Mouse (Mus musculus): Measurements from ENCODE around the gene Zbtb12. TPM values are rescaled to one million over a fixed set of nuclear protein-coding genes. Genes with fewer than 3 reads are reported as not detected.
"Not testable (repeated sequence)": the region's sequence is repeated elsewhere in the genome, so short reads cannot be mapped to it uniquely, and the experiment has no call there.

Zbtb12 gene
- polyA plus RNA-seq, 1 experiment: 6.6 TPM

- not testable (repeated sequence) for DNase-seq (ENCODE audit: low spot score)
These were observed 22.7 kb downstream of the Zbtb12 start for GRCm38 (mm10) chr17:34901948-34902347.

- DNase-seq (ENCODE audit: low spot score): no peak
These were observed 23.6 kb downstream of the Zbtb12 start for GRCm38 (mm10) chr17:34902895-34903294.

GRCm38 (mm10) chr17:34910982-34911381 lies 31.7 kb downstream of the Zbtb12 start:
- DNase-seq (ENCODE audit: low spot score): no peak

GRCm38 (mm10) chr17:34911945-34912351 lies 32.7 kb downstream of the Zbtb12 start:
- DNase-seq (ENCODE audit: low spot score): peak; percentile 75

GRCm38 (mm10) chr17:34913930-34914665 lies 34.8 kb downstream of the Zbtb12 start, which contains the start of gene Slc44a4:
Gene Slc44a4 (plus strand): TSS chr17:34914466.
- DNase-seq (ENCODE audit: low spot score): no peak

- DNase-seq (ENCODE audit: low spot score): no peak
These were observed 36.1 kb downstream of the Zbtb12 start for GRCm38 (mm10) chr17:34915410-34915831.

- DNase-seq (ENCODE audit: low spot score): no peak
These were observed 37.0 kb downstream of the Zbtb12 start for GRCm38 (mm10) chr17:34916316-34916715.

GRCm38 (mm10) chr17:34917188-34917587 lies 37.9 kb downstream of the Zbtb12 start:
- DNase-seq (ENCODE audit: low spot score): no peak

GRCm38 (mm10) chr17:34922939-34923338 lies 43.7 kb downstream of the Zbtb12 start:
- no peak for DNase-seq (ENCODE audit: low spot score)

- no peak for DNase-seq (ENCODE audit: low spot score)
These were observed 45.0 kb downstream of the Zbtb12 start for GRCm38 (mm10) chr17:34924258-34924657.

GRCm38 (mm10) chr17:34927306-34928019 lies 48.2 kb downstream of the Zbtb12 start:
- no peak for DNase-seq (ENCODE audit: low spot score)

- no peak for DNase-seq (ENCODE audit: low spot score)
These were observed 49.6 kb downstream of the Zbtb12 start for GRCm38 (mm10) chr17:34928841-34929240.

- DNase-seq (ENCODE audit: low spot score): peak; percentile 86
These were observed 51.9 kb downstream of the Zbtb12 start, which contains the start of gene Neu1 for GRCm38 (mm10) chr17:34931061-34931734. Gene Neu1 (plus strand): TSS chr17:34931253.

GRCm38 (mm10) chr17:34931735-34932098 lies 52.4 kb downstream of the Zbtb12 start:
- no peak for DNase-seq (ENCODE audit: low spot score)

- DNase-seq (ENCODE audit: low spot score): no peak
These were observed 53.0 kb downstream of the Zbtb12 start for GRCm38 (mm10) chr17:34932287-34932686.

GRCm38 (mm10) chr17:34934031-34934430 lies 54.7 kb downstream of the Zbtb12 start:
- no peak for DNase-seq (ENCODE audit: low spot score)

GRCm38 (mm10) chr17:34934830-34935229 lies 55.5 kb downstream of the Zbtb12 start:
- no peak for DNase-seq (ENCODE audit: low spot score)

- no peak for DNase-seq (ENCODE audit: low spot score)
These were observed 58.8 kb downstream of the Zbtb12 start for GRCm38 (mm10) chr17:34937960-34938505.

- DNase-seq (ENCODE audit: low spot score): no peak
These were observed 62.2 kb downstream of the Zbtb12 start for GRCm38 (mm10) chr17:34941344-34942041.

- DNase-seq (ENCODE audit: low spot score): no peak
These were observed 64.0 kb downstream of the Zbtb12 start for GRCm38 (mm10) chr17:34943128-34943815.

- no peak for DNase-seq (ENCODE audit: low spot score)
These were observed 65.1 kb downstream of the Zbtb12 start for GRCm38 (mm10) chr17:34944362-34944761.

All from urinary bladder, adult 2 months (tissue).